Mouse (Mus musculus) hindbrain, embryonic 13.5 days (tissue): Measurements from ENCODE around the gene Dnajc6. TPM values are rescaled to one million over a fixed set of nuclear protein-coding genes. Genes with fewer than 3 reads are reported as not detected.

Experiments used
- ATAC-seq: fragments of 200-750 bp; cut with Nextera tagmentation; 2 replicates; pipeline ENCODE4 v1.8.0; 2017; ENCODE audit warnings: moderate TSS enrichment; ENCODE audit not compliant: low FRiP score
- H3K27ac ChIP-seq: fragments of 300-500 bp; sonication (generic); 2 replicates; pipeline ENCODE4 v1.5.1; 2015; ENCODE audit warnings: inconsistent platforms, mild to moderate bottlenecking, moderate library complexity
- H3K27me3 ChIP-seq: fragments of 300-500 bp; sonication (generic); 2 replicates; pipeline ENCODE4 v1.6.1; 2015; ENCODE audit warnings: mild to moderate bottlenecking, inconsistent platforms
- H3K36me3 ChIP-seq: fragments of 300-500 bp; sonication (generic); 2 replicates; pipeline ENCODE4 v1.6.1; 2015; ENCODE audit warnings: mild to moderate bottlenecking, inconsistent platforms
- H3K4me1 ChIP-seq: fragments of 300-500 bp; sonication (generic); replicated peaks from 2 replicates; pipeline ENCODE4 v1.6.1; 2015; ENCODE audit warnings: inconsistent platforms
- H3K4me2 ChIP-seq: fragments of 300-500 bp; sonication (generic); 2 replicates; pipeline ENCODE4 v1.6.1; 2015; ENCODE audit warnings: inconsistent platforms, mild to moderate bottlenecking, moderate library complexity
- H3K4me3 ChIP-seq: fragments of 300-500 bp; sonication (generic); 2 replicates; pipeline ENCODE4 v1.5.1; 2015; ENCODE audit warnings: mild to moderate bottlenecking, inconsistent platforms
- H3K9ac ChIP-seq: fragments of 300-500 bp; sonication (generic); 2 replicates; pipeline ENCODE4 v1.6.1; 2015; ENCODE audit warnings: mild to moderate bottlenecking, inconsistent platforms
- H3K9me3 ChIP-seq: fragments of 300-500 bp; sonication (generic); 2 replicates; pipeline ENCODE4 v1.6.1; 2016; ENCODE audit warnings: inconsistent platforms
- WGBS: fragments of 180-500 bp; shearing (Covaris S2); methylation state at CpG from one replicate; pipeline ENCODE4 v1.1.7; 2015; 5-methylcytosine and 5-hydroxymethylcytosine counted together
- polyA plus RNA-seq: library from polyadenylated mRNA; unstranded; fragments of >200 nt; fragmentation: Nextera tagmentation; extraction: Ambion mirVana; gene quantifications from 2 replicates; pipeline ENCODE4 v1.2.1, GENCODE M21; 2015

Dnajc6 gene
- polyA plus RNA-seq, 1 experiment from 2014 or later = 31.2 TPM

- no peaks in the 10 kb centered on the region for H3K36me3 ChIP-seq
- no peak overlapping the region for H3K9ac ChIP-seq
- H3K27ac ChIP-seq = no peak overlapping the region
- H3K4me3 ChIP-seq = no peak overlapping the region
- 88% methylated on average over 3 of the region's 3 CpGs for WGBS
- ATAC-seq = no peak
- H3K27me3 ChIP-seq = no peaks in the 10 kb centered on the region
- no peak overlapping the region for H3K4me2 ChIP-seq
- H3K9me3 ChIP-seq = no peaks in the 10 kb centered on the region
- H3K4me1 ChIP-seq = no peaks in the 10 kb centered on the region
Observed at GRCm38 (mm10) chr4:101684821-101685220, 188.4 kb downstream of the Dnajc6 start.

GRCm38 (mm10) chr4:101686227-101686810, 189.9 kb downstream of the Dnajc6 start:
- Histone ChIP-seq H3K4me2 (no peak overlapping the region), H3K27ac (no peak overlapping the region), H3K4me1 (no peaks in the 10 kb centered on the region), H3K4me3 (no peak overlapping the region), H3K9ac (no peak overlapping the region), H3K9me3 (no peaks in the 10 kb centered on the region), H3K36me3 (no peaks in the 10 kb centered on the region), H3K27me3 (no peaks in the 10 kb centered on the region)
- no peak for ATAC-seq
- 84% methylated on average over 13 of the region's 13 CpGs for WGBS

DNA sequence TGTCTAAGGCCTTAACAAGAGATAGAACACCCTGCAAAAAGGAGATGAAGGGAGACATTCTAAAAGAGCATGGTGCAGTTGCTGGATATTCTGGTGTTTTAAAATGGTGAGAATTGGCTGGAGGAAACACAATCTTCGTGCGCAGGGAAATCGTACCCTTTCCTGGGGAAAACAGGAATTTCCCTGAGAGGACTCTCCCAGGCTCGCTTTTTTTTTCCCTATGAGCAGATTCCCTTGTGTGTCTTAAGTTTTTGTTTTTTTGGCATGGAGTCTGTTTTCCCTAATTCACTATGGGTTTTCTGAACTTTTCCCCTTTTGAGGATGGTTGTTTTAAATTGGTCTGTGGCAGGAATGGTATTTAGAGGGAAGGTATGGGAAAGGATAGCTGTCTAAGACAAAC, 192.8 kb downstream of the Dnajc6 start:
- no peak overlapping the region for H3K9ac ChIP-seq
- H3K36me3 ChIP-seq = no peaks in the 10 kb centered on the region
- no peaks in the 10 kb centered on the region for H3K9me3 ChIP-seq
- no peak overlapping the region for H3K4me3 ChIP-seq
- no peaks in the 10 kb centered on the region for H3K4me1 ChIP-seq
- no peaks in the 10 kb centered on the region for H3K27me3 ChIP-seq
- H3K4me2 ChIP-seq = no peak overlapping the region
- no peak for ATAC-seq
- H3K27ac ChIP-seq = no peak overlapping the region
- 91% methylated on average over 4 of the region's 4 CpGs for WGBS

GRCm38 (mm10) chr4:101689645-101690044, 193.2 kb downstream of the Dnajc6 start:
- no peak for ATAC-seq
- 79% methylated on average over 5 of the region's 5 CpGs for WGBS

More at GRCm38 (mm10) chr4:101689645-101690044, 193.2 kb downstream of the Dnajc6 start:
- H3K36me3 ChIP-seq = no peaks in the 10 kb centered on the region
- H3K27ac ChIP-seq = no peak overlapping the region
- no peaks in the 10 kb centered on the region for H3K27me3 ChIP-seq
- no peak overlapping the region for H3K9ac ChIP-seq
- no peak overlapping the region for H3K4me3 ChIP-seq
- H3K4me2 ChIP-seq = no peak overlapping the region
- no peaks in the 10 kb centered on the region for H3K4me1 ChIP-seq
- H3K9me3 ChIP-seq = no peaks in the 10 kb centered on the region

Other genes with a start within 250 kb of the Dnajc6 start
- 63.4 and 66.3 TPM in 2 replicates for gene Jak1, start 231.4 kb upstream of the Dnajc6 start, polyA plus RNA-seq
- 7.5 and 7.9 TPM in 2 replicates for gene Ak4, start 77.4 kb upstream of the Dnajc6 start, polyA plus RNA-seq
- gene Leprot, start 151.1 kb downstream of the Dnajc6 start, polyA plus RNA-seq = 88.1 and 93.8 TPM in 2 replicates
- gene Lepr, start 220.8 kb downstream of the Dnajc6 start, polyA plus RNA-seq = 4.2 and 4.4 TPM in 2 replicates